Mouse (Mus musculus) adrenal gland, postnatal 36 days (tissue): Measurements from ENCODE around the gene Fig4. TPM values are rescaled to one million over a fixed set of nuclear protein-coding genes. Genes with fewer than 3 reads are reported as not detected.

Experiments
- DNase-seq, 2 experiments: peaks; one replicate each; pipeline ENCODE4 v3.0.0; 2021; ENCODE audit warnings: mixed read lengths in 1 of 2
- total RNA-seq, 2 experiments: library from RNA; stranded (reverse); gene quantifications; 2 replicates each; pipeline ENCODE4 v1.2.3; 2021

Fig4 gene
- total RNA-seq, 2 experiments from 2014 or later = 16.5 to 21.9 TPM

GRCm38 (mm10) chr10:41214083-41214482, 89.0 kb downstream of the Fig4 start:
- no peak for DNase-seq

GRCm38 (mm10) chr10:41209538-41209937, 93.5 kb downstream of the Fig4 start:
- DNase-seq = no peak

GRCm38 (mm10) chr10:41208860-41209377, 94.1 kb downstream of the Fig4 start:
- DNase-seq = no peak

- DNase-seq = no peak
Observed at GRCm38 (mm10) chr10:41205647-41206046, 97.4 kb downstream of the Fig4 start.

- DNase-seq = peak in 1 of 2 experiments; percentile 10
Observed at GRCm38 (mm10) chr10:41204637-41205315, 98.3 kb downstream of the Fig4 start.

GRCm38 (mm10) chr10:41204191-41204590, 98.9 kb downstream of the Fig4 start:
- no peak for DNase-seq

- no peak for DNase-seq
Observed at GRCm38 (mm10) chr10:41198719-41199118, 104.3 kb downstream of the Fig4 start.

- no peak for DNase-seq
Observed at GRCm38 (mm10) chr10:41197788-41198187, 105.3 kb downstream of the Fig4 start.

GRCm38 (mm10) chr10:41196295-41196694, 106.8 kb downstream of the Fig4 start:
- no peak for DNase-seq

GRCm38 (mm10) chr10:41189392-41189791, 113.7 kb downstream of the Fig4 start:
- DNase-seq = no peak

- DNase-seq = no peak
Observed at GRCm38 (mm10) chr10:41183975-41184374, 119.1 kb downstream of the Fig4 start.

- DNase-seq = no peak
Observed at GRCm38 (mm10) chr10:41182644-41183043, 120.4 kb downstream of the Fig4 start.

GRCm38 (mm10) chr10:41166141-41166540, 136.9 kb downstream of the Fig4 start:
- no peak for DNase-seq

GRCm38 (mm10) chr10:41163108-41163507, 140.0 kb downstream of the Fig4 start:
- DNase-seq = no peak

GRCm38 (mm10) chr10:41157296-41157695, 145.8 kb downstream of the Fig4 start:
- DNase-seq = no peak

- no peak for DNase-seq
Observed at GRCm38 (mm10) chr10:41156693-41157092, 146.4 kb downstream of the Fig4 start.

- no peak for DNase-seq
Observed at GRCm38 (mm10) chr10:41153229-41153750, 149.8 kb downstream of the Fig4 start.

GRCm38 (mm10) chr10:41151901-41152300, 151.2 kb downstream of the Fig4 start:
- DNase-seq = no peak

GRCm38 (mm10) chr10:41151441-41151840, 151.6 kb downstream of the Fig4 start:
- DNase-seq = no peak

GRCm38 (mm10) chr10:41151021-41151420, 152.0 kb downstream of the Fig4 start:
- no peak for DNase-seq

- DNase-seq = no peak
Observed at GRCm38 (mm10) chr10:41150496-41150895, 152.6 kb downstream of the Fig4 start.

- no peak for DNase-seq
Observed at GRCm38 (mm10) chr10:41149307-41149706, 153.8 kb downstream of the Fig4 start.

- no peak for DNase-seq
Observed at GRCm38 (mm10) chr10:41146141-41146540, 156.9 kb downstream of the Fig4 start.
